ENCODE assay signal across 8 mouse cellular contexts in the genomic region with DNA sequence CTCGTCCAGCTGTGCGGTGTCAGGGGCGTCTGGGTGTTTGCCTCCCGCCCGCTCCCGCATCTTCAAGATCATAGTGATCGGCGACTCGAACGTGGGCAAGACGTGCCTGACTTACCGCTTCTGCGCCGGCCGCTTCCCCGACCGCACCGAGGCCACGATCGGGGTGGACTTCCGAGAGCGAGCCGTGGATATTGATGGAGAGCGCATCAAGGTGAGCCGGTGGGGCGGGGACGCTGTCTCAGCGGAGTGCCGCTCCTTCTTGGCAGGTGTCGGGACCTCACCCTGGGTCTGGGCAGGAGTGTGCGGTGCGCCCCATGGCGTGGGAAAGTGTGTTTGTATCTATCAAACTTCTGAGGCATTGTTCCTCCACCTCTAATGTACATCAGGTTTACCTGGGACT. TPM values are rescaled to one million over a fixed set of nuclear protein-coding genes. Genes with fewer than 3 reads are reported as not detected.
DNase-seq lines count a peak whose midpoint lies in the region; ATAC-seq and TF ChIP-seq lines count a peak whose summit lies in the region.

No protein-coding gene starts in this region.

- TF ChIP-seq POLR2A in MEL (IDR thresholded peaks at IDR 0.05; ENCODE audit: control insufficient read depth in 1 of 2, insufficient read depth in 1 of 2, low read depth in 1 of 2, low read length in 2 of 2, poor library complexity in 1 of 2), result no peak

- H3K4me2 ChIP-seq in heart, embryonic 13.5 days, result peak overlapping the region; percentile 90
- H3K4me2 ChIP-seq in hindbrain, embryonic 12.5 days (replicated peaks), result peak overlapping the region; percentile 82

- peak overlapping the region; percentile 93 for H3K4me3 ChIP-seq in heart, embryonic 13.5 days
- peak overlapping the region; percentile 46 to 85 for H3K4me3 ChIP-seq in MEL (ENCODE audit: control insufficient read depth in 1 of 2, insufficient read depth in 1 of 2, low read depth in 2 of 2, low read length in 2 of 2)
- H3K4me3 ChIP-seq in hindbrain, embryonic 12.5 days, result peak overlapping the region; percentile 63
- H3K4me3 ChIP-seq in midbrain, embryonic 10.5 days, result peak overlapping the region; percentile 82

- peaks cover 6% of the 10 kb centered on the region for H3K79me2 ChIP-seq in MEL (ENCODE audit: control insufficient read depth, insufficient read depth, low read length, poor library complexity)

- DNase-seq in heart, postnatal 10 days, result no peak
- DNase-seq in MEL (ENCODE audit: low read depth, low spot score) (no peak), MN1 (ENCODE audit: low spot score) (no peak)
- no peak for DNase-seq in midbrain, embryonic 10.5 days (ENCODE audit: low spot score)
- no peak for DNase-seq in right cerebral cortex, postnatal 10 days (ENCODE audit: low spot score in 2 of 2)
- DNase-seq in urinary bladder, adult 2 months (ENCODE audit: low spot score), result no peak

- ATAC-seq in heart, embryonic 13.5 days (ENCODE audit: extremely low read depth, insufficient number of reproducible peaks, low FRiP score, low TSS enrichment), result 0 out of 2 replicates have a peak, but pooled peaks have one; percentile 4
- peak; percentile 62 for ATAC-seq in hindbrain, embryonic 12.5 days (ENCODE audit: low FRiP score)

- no peaks in the 10 kb centered on the region for H3K27me3 ChIP-seq in heart, embryonic 13.5 days (replicated peaks)
- no peaks in the 10 kb centered on the region for H3K27me3 ChIP-seq in MEL (ENCODE audit: control insufficient read depth in 1 of 2, insufficient read depth in 2 of 2, low read length in 2 of 2)
- H3K27me3 ChIP-seq in hindbrain, embryonic 12.5 days, result no peaks in the 10 kb centered on the region
- H3K27me3 ChIP-seq in midbrain, embryonic 10.5 days (ENCODE audit: low read depth, poor library complexity, severe bottlenecking), result no peaks in the 10 kb centered on the region

- no peak for TF ChIP-seq RAD21 in MEL (IDR thresholded peaks at IDR 0.05; ENCODE audit: low read depth, low read length)

- H3K4me1 ChIP-seq in heart, embryonic 13.5 days, result peaks cover 31% of the 10 kb centered on the region
- peaks cover 0 to 3% of the 10 kb centered on the region in 2 experiments; a peak in 1 of 4 replicates for H3K4me1 ChIP-seq in MEL (ENCODE audit: control insufficient read depth in 1 of 2, insufficient read depth in 2 of 2, low read length in 2 of 2)
- H3K4me1 ChIP-seq in hindbrain, embryonic 12.5 days, result peaks cover 23% of the 10 kb centered on the region
- H3K4me1 ChIP-seq in midbrain, embryonic 10.5 days, result peaks cover 27% of the 10 kb centered on the region

- H3K36me3 ChIP-seq in heart, embryonic 13.5 days, result peaks cover 7% of the 10 kb centered on the region; the same call in 1 of the 2 replicates
- peaks cover 0 to 7% of the 10 kb centered on the region in 2 experiments; a peak in 2 of 4 replicates for H3K36me3 ChIP-seq in MEL (ENCODE audit: control insufficient read depth in 1 of 2, insufficient read depth in 2 of 2, low read length in 2 of 2)
- no peaks in the 10 kb centered on the region for H3K36me3 ChIP-seq in hindbrain, embryonic 12.5 days
- H3K36me3 ChIP-seq in midbrain, embryonic 10.5 days, result peaks cover 17% of the 10 kb centered on the region

- intact Hi-C loops in heart, postnatal 10 days (cut with DNase I), result loop anchor here (10.0 kb wide), 2 partner anchors 620 to 1980 kb away; a partner anchor contains a TSS

- WGBS in heart, embryonic 13.5 days, result 0% methylated on average over 33 of the region's 33 CpGs
- under 1% methylated on average over 33 of the region's 33 CpGs for WGBS in hindbrain, embryonic 12.5 days
- WGBS in midbrain, embryonic 10.5 days, result under 1% methylated on average over 33 of the region's 33 CpGs

- no peak for TF ChIP-seq EP300 in MEL (IDR thresholded peaks at IDR 0.05; ENCODE audit: low read depth in 1 of 2, low read length in 2 of 2)

- H3K9me3 ChIP-seq in heart, embryonic 13.5 days, result no peaks in the 10 kb centered on the region
- H3K9me3 ChIP-seq in MEL (replicated peaks; ENCODE audit: insufficient read depth, low read length), result no peaks in the 10 kb centered on the region
- no peaks in the 10 kb centered on the region for H3K9me3 ChIP-seq in hindbrain, embryonic 12.5 days (replicated peaks)
- H3K9me3 ChIP-seq in midbrain, embryonic 10.5 days (replicated peaks), result no peaks in the 10 kb centered on the region

- no peak for TF ChIP-seq CTCF in MEL (IDR thresholded peaks at IDR 0.05 in 2 of 3, conservative IDR thresholded peaks at IDR 0.05 in 1 of 3; ENCODE audit: control insufficient read depth in 1 of 3, insufficient read depth in 1 of 3, low read depth in 2 of 3, low read length in 3 of 3, poor library complexity in 1 of 3, severe bottlenecking in 1 of 3)

- H3K27ac ChIP-seq in heart, embryonic 13.5 days (replicated peaks), result peak overlapping the region; percentile 93
- H3K27ac ChIP-seq in MEL (ENCODE audit: control insufficient read depth, low read depth, low read length), result no peak overlapping the region
- peak overlapping the region; percentile 90 for H3K27ac ChIP-seq in hindbrain, embryonic 12.5 days
- peak overlapping the region; percentile 93 for H3K27ac ChIP-seq in midbrain, embryonic 10.5 days (replicated peaks)

- H3K9ac ChIP-seq in heart, embryonic 13.5 days, result peak overlapping the region; percentile 92
- peak overlapping the region; percentile 86 for H3K9ac ChIP-seq in MEL (ENCODE audit: control insufficient read depth, low read depth, low read length, poor library complexity, severe bottlenecking)
- H3K9ac ChIP-seq in hindbrain, embryonic 12.5 days, result peak overlapping the region; percentile 80

TF ChIP-seq in MEL, 35 proteins besides CTCF, POLR2A, EP300 and RAD21:
- TF ChIP-seq MAZ (IDR thresholded peaks at IDR 0.05; ENCODE audit: low read depth, low read length) (no peak), USF1 (IDR thresholded peaks at IDR 0.05; ENCODE audit: low read depth, low read length) (no peak), MAFK (IDR thresholded peaks at IDR 0.05; ENCODE audit: borderline replicate concordance, low read depth, low read length) (no peak), ELF1 (IDR thresholded peaks at IDR 0.05; ENCODE audit: low read depth, low read length) (no peak), ZMIZ1 (IDR thresholded peaks at IDR 0.05; ENCODE audit: low read depth, low read length) (no peak), ZC3H11A (IDR thresholded peaks at IDR 0.05; ENCODE audit: low read depth, low read length) (no peak), TCF12 (IDR thresholded peaks at IDR 0.05; ENCODE audit: low read depth, low read length) (no peak), KAT2A (conservative IDR thresholded peaks at IDR 0.05; ENCODE audit: low read depth, low read length) (no peak), TBP (IDR thresholded peaks at IDR 0.05; ENCODE audit: low read depth, low read length) (no peak), CHD1 (IDR thresholded peaks at IDR 0.05; ENCODE audit: low read depth, low read length) (no peak), POLR2AphosphoS2 (IDR thresholded peaks at IDR 0.05; ENCODE audit: low read length) (no peak), ETS1 (IDR thresholded peaks at IDR 0.05; ENCODE audit: low read depth, low read length) (no peak)

RNA-seq across cellular contexts. Expression of a gene that starts 0.7 kb away (rescaled TPM):
- 13.6 TPM in 2 replicates for polyA plus RNA-seq in heart, embryonic 13.5 days (2015; fragmentation: Nextera tagmentation; extraction: Ambion mirVana)
- 10 to 100 TPM in 1 of 2 experiments, 1 to 10 TPM in 1; 9.8 to 13.9 TPM for total RNA-seq in heart, postnatal 10 days (2021)
- total RNA-seq in MEL (2012; rRNA removed), result 5.2 and 6.2 TPM in 2 replicates
- polyA plus RNA-seq in MEL (2012; ENCODE audit: insufficient read depth in 1 of 2, insufficient read length in 2 of 2, low read depth in 1 of 2, low replicate concordance in 2 of 2, missing spikeins in 1 of 2), result 1 to 10 TPM in 1 of 2 experiments, not detected in 1; 4.9 TPM
- polyA plus RNA-seq in hindbrain, embryonic 12.5 days (2016; fragmentation: Nextera tagmentation; extraction: Ambion mirVana), result 22.3 and 24.2 TPM in 2 replicates
- polyA plus RNA-seq in midbrain, embryonic 10.5 days (2016; fragmentation: Nextera tagmentation; extraction: Ambion mirVana), result 12.8 and 14.1 TPM in 2 replicates
- polyA plus RNA-seq in urinary bladder, adult 2 months (2012; rRNA removed), result 29.1 and 30.2 TPM in 2 replicates
